Mouse (Mus musculus): ENCODE results near the gene Plekhm1.
"Not testable (repeated sequence)": the region's sequence is repeated elsewhere in the genome, so short reads cannot be mapped to it uniquely, and the experiment has no call there.

Plekhm1 gene

GRCm38 (mm10) chr11:103340130-103340529 is 72.4 kb downstream of the Plekhm1 start:
- DNase-seq (ENCODE audit: low read depth, low spot score): no peak

- no peak for DNase-seq (ENCODE audit: low read depth, low spot score)
These were observed 72.9 kb downstream of the Plekhm1 start for GRCm38 (mm10) chr11:103339414-103340119.

- no peak for DNase-seq (ENCODE audit: low read depth, low spot score)
These were observed 73.8 kb downstream of the Plekhm1 start for GRCm38 (mm10) chr11:103338671-103339070.

DNA sequence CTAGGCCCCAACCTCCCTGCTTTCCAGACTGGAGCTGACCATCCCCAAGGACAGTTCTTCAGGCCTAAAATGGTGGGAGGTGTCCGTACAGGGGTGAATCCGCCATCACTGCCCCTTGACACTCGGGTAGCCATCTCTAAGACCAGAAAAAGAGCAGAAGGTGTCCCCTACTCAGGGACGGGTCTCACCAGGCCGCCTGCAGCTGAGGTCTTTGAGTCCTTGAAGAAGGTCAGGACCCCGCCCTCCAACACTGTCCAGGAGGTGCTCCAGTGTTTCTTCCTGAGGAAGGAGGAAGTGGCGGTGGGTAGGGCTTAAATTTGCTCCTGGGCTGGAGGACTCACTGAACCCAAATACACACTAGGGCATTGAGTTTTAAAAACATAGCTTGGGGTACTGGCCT is 74.4 kb downstream of the Plekhm1 start:
- no peak for DNase-seq (ENCODE audit: low read depth, low spot score)

DNA sequence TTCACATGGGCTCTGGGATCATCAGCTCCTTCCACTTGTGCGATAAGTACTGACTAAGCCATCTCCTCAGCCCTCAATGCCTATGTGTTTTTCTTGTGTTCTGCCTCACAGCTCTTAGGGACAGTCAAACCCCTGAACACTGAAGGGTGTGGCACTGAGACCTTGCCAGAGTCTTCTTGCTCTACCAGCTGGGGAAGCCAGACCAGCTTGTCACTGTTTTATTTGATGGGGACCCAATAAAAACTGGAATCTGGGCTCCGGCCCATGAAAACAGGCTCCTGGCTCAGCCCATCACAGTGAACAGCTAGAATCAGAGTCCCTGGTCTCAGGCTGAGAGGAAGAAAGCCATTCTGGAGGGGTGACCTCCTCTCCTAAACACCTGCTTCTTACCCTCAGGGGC is 75.3 kb downstream of the Plekhm1 start:
- no peak for DNase-seq (ENCODE audit: low read depth, low spot score)

- DNase-seq (ENCODE audit: low read depth, low spot score): no peak
These were observed 76.9 kb downstream of the Plekhm1 start for GRCm38 (mm10) chr11:103335561-103335960.

DNA sequence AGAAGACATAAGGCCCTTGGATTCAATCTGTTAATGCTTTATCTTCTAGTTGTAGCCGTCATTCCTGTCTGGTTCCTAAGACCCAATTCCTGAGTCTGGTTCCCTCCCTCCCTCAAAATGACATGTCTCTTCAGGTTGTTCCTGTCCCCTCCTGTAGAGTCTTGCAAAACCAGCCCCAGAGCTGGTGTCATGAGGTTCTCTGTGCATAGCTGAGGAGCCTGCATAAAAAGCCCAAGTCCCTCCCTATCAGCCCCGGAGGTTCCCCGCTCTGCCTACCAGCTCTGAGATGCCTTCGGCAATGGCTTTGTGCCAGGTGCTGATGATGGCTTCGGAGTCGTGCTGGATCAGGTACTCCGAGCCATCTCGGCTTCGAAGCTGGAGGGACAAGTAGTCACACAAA is 77.6 kb downstream of the Plekhm1 start:
- DNase-seq (ENCODE audit: low read depth, low spot score): peak; percentile 34

DNA sequence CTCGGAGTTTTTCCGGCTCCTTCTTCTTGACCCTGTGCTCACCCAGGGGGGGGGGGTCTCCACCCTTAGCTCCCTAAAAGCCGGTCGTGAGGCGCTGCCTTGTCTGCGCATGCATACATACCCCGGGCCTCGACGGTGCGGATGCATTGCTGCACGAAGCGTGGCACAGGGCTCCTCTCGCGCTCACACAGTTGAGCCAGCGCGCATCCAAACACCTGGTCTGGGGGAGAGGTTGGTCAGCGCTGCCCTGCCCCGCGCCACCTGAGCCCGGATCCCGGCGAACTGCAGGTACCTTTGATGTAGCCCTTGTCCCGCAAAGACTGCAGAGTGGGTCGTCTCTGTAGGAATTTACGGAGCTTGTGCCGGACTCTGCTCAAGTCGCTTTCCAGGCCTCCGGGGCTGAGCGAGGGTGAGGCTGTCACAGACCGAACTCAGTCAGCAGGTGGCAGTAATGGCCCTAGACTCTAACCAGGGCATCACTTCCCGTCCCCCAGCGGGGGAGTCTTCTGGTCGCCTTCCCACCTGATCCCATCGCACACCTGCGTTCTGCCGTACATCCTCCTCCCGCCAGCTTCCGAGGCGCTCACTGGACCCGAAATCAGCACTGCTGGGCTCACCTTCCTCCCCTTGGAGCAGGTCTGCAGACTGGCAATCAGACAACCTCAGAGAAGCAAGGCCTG is 78.6 kb downstream of the Plekhm1 start:
- DNase-seq (ENCODE audit: low read depth, low spot score): peak; percentile 88

- DNase-seq (ENCODE audit: low read depth, low spot score): peak; percentile 80
These were observed 79.4 kb downstream of the Plekhm1 start for GRCm38 (mm10) chr11:103332890-103333651.

- peak; percentile 97 for DNase-seq (ENCODE audit: low read depth, low spot score)
These were observed 80.1 kb downstream of the Plekhm1 start for GRCm38 (mm10) chr11:103332186-103332889.

- DNase-seq (ENCODE audit: low read depth, low spot score): no peak
These were observed 80.8 kb downstream of the Plekhm1 start for GRCm38 (mm10) chr11:103331502-103332185.

DNA sequence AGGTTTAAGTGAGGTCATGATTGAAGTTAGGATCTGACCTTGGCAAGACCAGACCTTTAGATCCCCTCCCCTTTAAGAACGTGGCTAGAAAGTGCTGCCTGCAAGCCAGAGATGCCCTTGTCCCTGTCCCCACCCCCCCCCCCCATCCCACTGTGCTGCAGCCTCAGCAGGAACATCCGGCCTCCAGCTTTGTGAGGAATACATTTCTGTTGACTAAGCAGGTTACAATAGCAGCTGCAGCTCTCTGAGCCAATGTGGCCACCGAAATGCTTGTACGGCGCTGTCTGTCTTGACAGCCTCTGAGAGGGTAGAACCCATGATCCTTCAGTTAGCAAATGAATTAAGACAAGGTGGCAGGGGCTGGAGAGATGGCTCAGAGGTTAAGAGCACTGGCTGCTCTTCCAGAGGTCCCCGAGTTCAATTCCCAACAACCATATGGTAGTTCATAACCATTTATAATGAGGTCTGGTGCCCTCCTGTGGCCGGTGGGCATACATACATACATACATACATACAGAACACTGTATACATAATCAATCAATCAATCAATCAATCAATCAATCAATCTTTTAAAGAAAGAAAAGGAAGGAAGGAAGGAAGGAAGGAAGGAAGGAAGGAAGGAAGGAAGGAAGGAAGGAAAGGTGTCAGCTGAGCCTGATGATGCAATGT is 81.7 kb downstream of the Plekhm1 start:
- DNase-seq (ENCODE audit: low read depth, low spot score): peak; percentile 33

GRCm38 (mm10) chr11:103326950-103327349 is 85.5 kb downstream of the Plekhm1 start:
- peak; percentile 83 for DNase-seq (ENCODE audit: low read depth, low spot score)

- peak; percentile 85 for DNase-seq (ENCODE audit: low read depth, low spot score)
These were observed 87.3 kb downstream of the Plekhm1 start for GRCm38 (mm10) chr11:103325172-103325571.

DNA sequence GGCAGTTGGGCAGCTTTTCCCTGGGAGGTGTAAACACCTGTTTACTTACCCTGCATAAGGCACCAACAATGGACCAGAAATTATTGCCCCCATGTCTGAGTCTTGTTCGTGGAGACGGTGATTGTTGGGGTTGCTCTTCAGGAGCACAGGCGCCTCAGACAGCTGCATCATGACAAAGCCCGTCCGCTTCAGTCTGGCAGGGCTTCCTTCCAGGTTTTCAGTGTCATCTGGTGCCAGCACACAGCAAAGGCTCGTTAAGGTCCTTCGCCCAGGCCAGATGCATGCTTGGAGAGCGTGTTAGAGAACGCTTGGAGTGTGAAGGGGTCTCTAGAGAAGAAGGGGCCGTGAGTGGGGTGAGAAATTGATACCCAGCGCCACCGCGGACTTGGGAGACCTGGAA is 87.8 kb downstream of the Plekhm1 start:
- no peak for DNase-seq (ENCODE audit: low read depth, low spot score)

DNA sequence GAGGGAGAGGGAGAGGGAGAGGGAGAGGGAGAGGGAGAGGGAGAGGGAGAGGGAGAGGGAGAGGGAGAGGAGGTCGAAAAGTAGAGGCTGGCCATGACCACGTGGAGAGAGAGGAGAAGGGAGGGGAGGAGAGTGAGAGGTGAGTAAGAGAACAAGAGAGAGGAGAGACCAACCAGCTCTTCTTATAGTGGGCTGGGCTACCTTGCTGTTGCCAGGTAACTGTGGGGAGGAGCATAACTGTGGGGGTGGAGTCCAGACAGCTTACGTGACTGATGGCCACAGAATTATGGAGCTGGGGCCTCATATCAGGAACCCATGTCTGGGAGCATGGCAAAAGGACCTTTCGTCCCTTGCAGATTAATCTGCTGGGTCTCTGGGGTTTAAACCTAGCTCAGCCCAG is 89.7 kb downstream of the Plekhm1 start:
- not testable (repeated sequence) for DNase-seq (ENCODE audit: low read depth, low spot score)

DNA sequence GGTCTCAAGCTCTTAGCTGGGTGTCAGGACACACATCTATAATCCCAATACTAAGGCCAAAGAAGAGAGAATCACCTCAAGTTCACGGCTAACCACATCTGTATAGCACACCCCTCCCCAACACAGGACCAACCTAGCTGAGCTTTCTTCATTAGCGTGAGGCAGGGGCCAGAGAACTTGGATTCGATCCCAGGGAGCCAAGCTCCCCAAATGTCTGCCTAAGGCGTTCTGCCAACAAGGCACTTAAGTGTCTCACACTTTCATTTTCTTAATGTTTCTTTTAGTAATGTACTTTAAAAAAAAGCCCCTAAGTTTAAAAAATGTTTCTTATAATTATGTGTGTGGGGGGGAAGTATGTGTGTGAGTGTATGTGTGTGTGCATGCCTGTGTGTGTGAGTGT is 91.8 kb downstream of the Plekhm1 start:
- DNase-seq (ENCODE audit: low read depth, low spot score): no peak

DNA sequence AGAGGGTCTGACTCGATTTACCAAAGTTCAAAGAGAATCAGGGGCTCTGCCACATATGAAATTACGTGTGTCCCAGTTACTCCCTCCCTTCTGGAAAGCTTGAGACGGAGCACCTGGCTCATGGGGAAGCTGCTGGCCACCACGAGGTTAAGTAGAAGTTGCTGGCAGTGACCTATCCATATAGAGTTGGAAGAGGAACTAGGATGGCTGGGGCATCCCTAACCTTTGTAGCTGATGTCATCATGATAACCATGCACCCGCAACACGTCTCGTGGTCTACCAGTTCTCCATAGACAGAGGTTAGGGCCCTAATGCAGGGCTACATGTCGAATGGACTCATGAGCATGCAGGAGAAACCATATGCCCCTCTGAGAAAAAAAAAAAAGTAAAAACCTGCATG is 92.3 kb downstream of the Plekhm1 start:
- DNase-seq (ENCODE audit: low read depth, low spot score): no peak

GRCm38 (mm10) chr11:103318042-103318441 is 94.4 kb downstream of the Plekhm1 start:
- no peak for DNase-seq (ENCODE audit: low read depth, low spot score)

DNA sequence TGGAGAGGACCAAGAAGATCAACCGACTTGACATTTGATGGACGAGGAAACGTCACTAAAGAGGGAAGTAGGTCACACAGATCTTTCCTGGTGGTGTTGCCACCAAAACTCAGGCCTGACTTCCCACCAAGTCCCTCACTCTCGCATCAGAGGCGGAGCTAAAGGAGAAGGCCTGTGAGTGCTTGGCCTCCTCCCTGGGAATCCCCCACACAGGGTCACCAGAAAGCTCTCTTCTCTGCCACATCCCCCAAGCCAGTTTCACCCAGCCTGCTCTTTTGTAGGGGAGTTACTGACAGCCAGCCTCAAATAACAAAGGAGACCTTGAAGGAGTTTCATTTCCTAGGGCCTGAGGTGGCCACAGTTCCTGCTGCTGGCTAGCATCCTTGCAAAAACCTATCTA is 97.1 kb downstream of the Plekhm1 start:
- no peak for DNase-seq (ENCODE audit: low read depth, low spot score)

All from brain, adult 2 months (tissue).